Mouse (Mus musculus): ENCODE measurements at regions not wholly inside any gene's neighbourhood (a gene's known extent, or its start where the extent isn't known, plus 50 kb on each side); places are given as distances from the start of the nearest gene placed in this dataset.

DNA sequence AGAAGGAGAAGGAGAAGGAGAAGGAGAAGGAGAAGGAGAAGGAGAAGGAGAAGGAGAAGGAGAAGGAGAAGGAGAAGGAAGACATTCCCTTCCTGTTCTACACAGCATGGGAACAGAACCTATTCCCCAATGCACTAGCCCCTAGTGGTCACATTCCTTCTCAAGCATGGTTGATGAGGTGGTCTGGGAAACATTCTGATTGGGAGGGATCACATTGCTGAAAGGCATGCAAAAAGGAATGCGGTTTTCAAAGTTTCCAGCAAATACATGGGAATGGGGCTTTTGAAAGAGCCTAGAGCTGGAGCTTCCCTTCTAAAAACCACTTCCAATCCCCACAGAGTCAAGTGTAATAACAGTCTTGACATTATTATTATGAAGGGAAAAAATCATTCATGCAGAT, 197.5 kb downstream of the Efcab1 start:
- no peak for ATAC-seq
- H3K9me3 ChIP-seq (replicated peaks) = no peaks in the 10 kb centered on the region
- 59% methylated on average over 1 of the region's 1 CpGs for WGBS
- H3K27ac ChIP-seq = no peak overlapping the region
- no peaks in the 10 kb centered on the region for H3K27me3 ChIP-seq
- H3K4me1 ChIP-seq = no peaks in the 10 kb centered on the region
- no peak overlapping the region for H3K4me2 ChIP-seq
- H3K9ac ChIP-seq = no peak overlapping the region
- no peaks in the 10 kb centered on the region for H3K36me3 ChIP-seq (ENCODE audit: poor library complexity, severe bottlenecking)
- no peak overlapping the region for H3K4me3 ChIP-seq

DNA sequence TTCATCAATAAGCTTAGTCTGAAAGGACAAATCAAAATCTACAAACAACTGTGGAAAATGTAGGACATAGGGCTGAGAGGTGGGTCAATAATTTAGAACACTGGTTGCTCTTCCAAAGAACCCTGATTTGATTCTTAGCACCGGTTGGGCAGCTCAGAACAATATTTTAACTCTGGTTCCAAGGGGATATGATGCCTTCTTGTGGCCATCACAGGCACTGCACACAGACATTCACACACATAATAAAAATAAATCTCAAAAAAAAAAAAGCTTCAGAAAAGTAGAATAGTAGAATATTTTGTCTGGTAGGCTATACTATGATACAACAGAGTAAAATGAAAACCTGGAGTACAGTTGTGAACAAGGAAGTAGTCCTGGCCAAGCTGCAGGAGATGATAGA, 200.8 kb downstream of the Efcab1 start:
- Histone ChIP-seq H3K36me3 (ENCODE audit: poor library complexity, severe bottlenecking) (no peaks in the 10 kb centered on the region), H3K4me2 (no peak overlapping the region), H3K27ac (no peak overlapping the region), H3K9ac (no peak overlapping the region), H3K27me3 (no peaks in the 10 kb centered on the region), H3K9me3 (replicated peaks) (no peaks in the 10 kb centered on the region), H3K4me1 (no peaks in the 10 kb centered on the region), H3K4me3 (no peak overlapping the region)
- no peak for ATAC-seq
- WGBS = 84% methylated on average over 1 of the region's 1 CpGs

DNA sequence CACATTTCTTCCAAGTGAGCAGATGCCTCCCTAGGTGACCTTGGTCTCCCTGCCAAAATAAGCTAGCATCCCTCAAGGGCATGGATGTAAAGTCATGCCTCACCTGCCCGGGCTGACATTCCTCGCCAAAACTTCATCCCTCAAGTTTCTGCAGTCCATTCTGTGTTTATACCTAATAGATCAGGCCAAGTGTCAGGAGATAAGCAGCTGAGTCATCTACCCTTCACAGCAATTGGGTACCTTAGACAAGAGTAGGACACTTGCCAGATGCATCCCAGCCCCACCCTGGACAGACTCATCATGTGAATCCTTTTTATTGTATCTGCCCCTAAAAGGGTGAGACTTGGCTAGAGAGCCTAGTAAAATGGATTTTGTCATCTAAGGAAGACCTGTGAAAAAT, 204.1 kb upstream of the Gm21897 start:
- no peak overlapping the region for H3K4me3 ChIP-seq
- H3K4me2 ChIP-seq = no peak overlapping the region
- no peak overlapping the region for H3K9ac ChIP-seq
- H3K27me3 ChIP-seq = no peaks in the 10 kb centered on the region
- ATAC-seq = no peak
- 75% methylated on average over 2 of the region's 2 CpGs for WGBS
- H3K36me3 ChIP-seq (ENCODE audit: poor library complexity, severe bottlenecking) = no peaks in the 10 kb centered on the region
- no peak overlapping the region for H3K27ac ChIP-seq
- no peaks in the 10 kb centered on the region for H3K4me1 ChIP-seq
- H3K9me3 ChIP-seq (replicated peaks) = no peaks in the 10 kb centered on the region

DNA sequence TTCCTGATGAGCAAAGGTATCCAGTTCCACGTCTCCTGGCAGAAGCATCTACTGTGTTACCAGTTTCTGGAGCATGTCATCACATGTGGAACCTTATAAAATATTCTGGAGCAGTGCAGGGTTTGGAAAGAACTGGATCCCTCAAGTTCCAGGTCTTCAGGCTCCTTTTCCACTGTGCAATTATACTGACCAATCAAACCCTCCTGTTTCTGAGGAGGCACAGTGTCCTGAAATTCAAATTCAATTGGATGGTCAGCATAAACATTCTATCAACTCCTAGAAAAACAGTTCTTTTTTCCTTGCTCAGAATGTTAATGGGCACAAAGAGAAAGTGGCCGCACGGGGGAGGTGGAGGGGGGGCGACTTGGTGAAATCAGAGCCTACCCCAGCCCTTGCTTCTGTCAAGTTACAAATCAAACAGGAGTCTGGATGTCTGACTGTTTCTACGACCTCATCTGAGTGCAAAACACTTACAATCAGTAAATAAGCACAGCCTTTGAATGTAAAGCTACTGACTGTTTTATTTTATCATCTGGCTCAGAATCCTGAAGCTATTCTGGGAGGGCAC, 203.2 kb upstream of the Gm21897 start:
- no peaks in the 10 kb centered on the region for H3K9me3 ChIP-seq (replicated peaks)
- H3K4me3 ChIP-seq = no peak overlapping the region
- ATAC-seq = no peak
- H3K4me1 ChIP-seq = no peaks in the 10 kb centered on the region
- H3K4me2 ChIP-seq = no peak overlapping the region
- H3K27ac ChIP-seq = no peak overlapping the region
- H3K36me3 ChIP-seq (ENCODE audit: poor library complexity, severe bottlenecking) = no peaks in the 10 kb centered on the region
- H3K27me3 ChIP-seq = no peaks in the 10 kb centered on the region
- 38% methylated on average over 5 of the region's 5 CpGs for WGBS
- no peak overlapping the region for H3K9ac ChIP-seq

GRCm38 (mm10) chr16:15114574-15115230, 202.6 kb upstream of the Gm21897 start:
- Histone ChIP-seq H3K27me3 (no peaks in the 10 kb centered on the region), H3K4me3 (no peak overlapping the region), H3K4me2 (no peak overlapping the region), H3K9me3 (replicated peaks) (no peaks in the 10 kb centered on the region), H3K36me3 (ENCODE audit: poor library complexity, severe bottlenecking) (no peaks in the 10 kb centered on the region), H3K27ac (no peak overlapping the region), H3K9ac (no peak overlapping the region), H3K4me1 (no peaks in the 10 kb centered on the region)
- 79% methylated on average over 4 of the region's 4 CpGs for WGBS
- no peak for ATAC-seq

- Histone ChIP-seq H3K27me3 (no peaks in the 10 kb centered on the region), H3K4me2 (no peak overlapping the region), H3K36me3 (ENCODE audit: poor library complexity, severe bottlenecking) (no peaks in the 10 kb centered on the region), H3K9me3 (replicated peaks) (no peaks in the 10 kb centered on the region), H3K4me3 (no peak overlapping the region), H3K4me1 (no peaks in the 10 kb centered on the region), H3K9ac (no peak overlapping the region), H3K27ac (no peak overlapping the region)
- WGBS = 33% methylated on average over 2 of the region's 2 CpGs
- no peak for ATAC-seq
Measured at GRCm38 (mm10) chr16:15115386-15115785, 201.9 kb upstream of the Gm21897 start.

DNA sequence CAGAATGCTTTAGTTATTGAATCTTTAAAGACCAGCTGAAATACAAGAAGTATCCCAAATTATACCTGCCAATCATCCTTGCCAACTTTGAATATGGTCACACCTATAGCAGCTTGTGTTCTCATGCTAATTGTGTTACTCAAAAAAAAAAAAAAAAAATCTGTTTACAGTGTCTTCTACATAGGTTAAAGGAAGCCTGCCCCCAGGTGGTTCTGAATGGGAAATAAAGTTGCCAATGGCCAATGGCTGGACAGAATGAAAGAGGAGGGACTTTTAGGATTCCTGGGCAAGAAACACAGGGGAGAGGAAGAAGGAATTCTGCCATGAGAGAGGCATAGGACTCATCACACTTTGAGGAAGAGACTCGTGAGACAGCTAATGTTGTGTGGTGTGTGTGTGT, 197.5 kb upstream of the Gm21897 start:
- H3K27ac ChIP-seq = no peak overlapping the region
- no peak for ATAC-seq
- no peak overlapping the region for H3K4me3 ChIP-seq
- no peaks in the 10 kb centered on the region for H3K4me1 ChIP-seq
- WGBS = 93% methylated on average over 1 of the region's 1 CpGs
- no peak overlapping the region for H3K4me2 ChIP-seq
- H3K27me3 ChIP-seq = no peaks in the 10 kb centered on the region
- no peak overlapping the region for H3K9ac ChIP-seq
- no peaks in the 10 kb centered on the region for H3K36me3 ChIP-seq (ENCODE audit: poor library complexity, severe bottlenecking)
- H3K9me3 ChIP-seq (replicated peaks) = no peaks in the 10 kb centered on the region

- ATAC-seq = no peak
- WGBS = 88% methylated on average over 2 of the region's 2 CpGs
Measured at GRCm38 (mm10) chr16:15128996-15129395, 188.3 kb upstream of the Gm21897 start.

DNA sequence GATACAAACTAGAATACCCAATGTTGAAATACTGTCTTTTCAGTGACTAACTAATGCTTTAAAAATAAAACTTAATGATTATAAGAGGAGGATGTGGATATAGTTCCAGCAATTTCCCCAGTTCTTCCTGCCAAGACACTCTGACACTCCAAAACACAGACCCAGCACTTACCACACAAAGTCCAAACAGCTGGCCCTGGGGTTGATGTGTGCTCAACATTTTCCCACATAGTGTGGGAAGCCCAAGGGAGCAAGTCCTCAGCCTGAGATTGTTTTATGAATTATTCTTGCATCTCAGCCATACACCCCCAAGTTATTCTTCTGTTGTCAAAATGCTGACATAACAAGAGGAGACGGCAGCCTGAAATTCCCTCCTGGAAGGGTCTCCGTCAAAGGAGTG, 187.5 kb upstream of the Gm21897 start:
- Histone ChIP-seq H3K9me3 (replicated peaks) (no peaks in the 10 kb centered on the region), H3K4me1 (no peaks in the 10 kb centered on the region), H3K27me3 (no peaks in the 10 kb centered on the region), H3K27ac (no peak overlapping the region), H3K9ac (no peak overlapping the region), H3K36me3 (ENCODE audit: poor library complexity, severe bottlenecking) (no peaks in the 10 kb centered on the region), H3K4me2 (no peak overlapping the region), H3K4me3 (no peak overlapping the region)
- no peak for ATAC-seq
- WGBS = 87% methylated on average over 2 of the region's 2 CpGs

More at GRCm38 (mm10) chr16:15128996-15129395, 188.3 kb upstream of the Gm21897 start:
- no peak overlapping the region for H3K4me2 ChIP-seq
- no peaks in the 10 kb centered on the region for H3K4me1 ChIP-seq
- no peak overlapping the region for H3K4me3 ChIP-seq
- H3K27ac ChIP-seq = no peak overlapping the region
- H3K27me3 ChIP-seq = no peaks in the 10 kb centered on the region
- H3K9ac ChIP-seq = no peak overlapping the region
- H3K9me3 ChIP-seq (replicated peaks) = no peaks in the 10 kb centered on the region
- no peaks in the 10 kb centered on the region for H3K36me3 ChIP-seq (ENCODE audit: poor library complexity, severe bottlenecking)

GRCm38 (mm10) chr16:15157852-15158251, 159.4 kb upstream of the Gm21897 start:
- no peak overlapping the region for H3K4me2 ChIP-seq
- WGBS = 82% methylated on average over 2 of the region's 2 CpGs
- H3K4me1 ChIP-seq = no peaks in the 10 kb centered on the region
- no peak overlapping the region for H3K27ac ChIP-seq
- H3K36me3 ChIP-seq (ENCODE audit: poor library complexity, severe bottlenecking) = no peaks in the 10 kb centered on the region
- no peak for ATAC-seq
- H3K9ac ChIP-seq = no peak overlapping the region
- no peak overlapping the region for H3K4me3 ChIP-seq
- no peaks in the 10 kb centered on the region for H3K27me3 ChIP-seq
- H3K9me3 ChIP-seq (replicated peaks) = no peaks in the 10 kb centered on the region

DNA sequence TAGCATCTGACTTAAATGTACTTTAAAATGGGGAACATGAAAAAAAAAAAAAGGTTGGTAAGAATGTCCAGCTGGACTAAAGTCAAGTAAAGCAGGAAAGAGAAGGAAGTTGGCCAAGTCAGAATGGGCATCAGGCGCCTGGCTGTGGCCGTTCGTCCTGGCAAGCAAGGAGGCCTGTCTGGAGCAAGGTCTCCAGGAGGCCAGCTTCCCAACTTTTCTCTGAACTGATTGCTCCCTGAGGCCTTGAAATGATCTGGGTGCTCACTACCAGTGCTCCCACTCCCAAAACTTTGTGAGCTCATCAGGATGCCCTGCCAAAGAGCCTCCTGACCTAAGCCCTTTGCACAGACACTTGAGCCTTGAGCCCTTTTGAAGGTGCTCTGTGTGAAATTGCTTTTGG, 141.7 kb upstream of the Gm21897 start:
- Histone ChIP-seq H3K4me2 (no peak overlapping the region), H3K4me3 (no peak overlapping the region), H3K9ac (no peak overlapping the region), H3K9me3 (replicated peaks) (peaks cover 11% of the 10 kb centered on the region; the same call in 1 of the 2 replicates), H3K27ac (no peak overlapping the region), H3K36me3 (ENCODE audit: poor library complexity, severe bottlenecking) (no peaks in the 10 kb centered on the region), H3K27me3 (no peaks in the 10 kb centered on the region), H3K4me1 (no peaks in the 10 kb centered on the region)
- ATAC-seq = no peak
- WGBS = 91% methylated on average over 3 of the region's 3 CpGs

DNA sequence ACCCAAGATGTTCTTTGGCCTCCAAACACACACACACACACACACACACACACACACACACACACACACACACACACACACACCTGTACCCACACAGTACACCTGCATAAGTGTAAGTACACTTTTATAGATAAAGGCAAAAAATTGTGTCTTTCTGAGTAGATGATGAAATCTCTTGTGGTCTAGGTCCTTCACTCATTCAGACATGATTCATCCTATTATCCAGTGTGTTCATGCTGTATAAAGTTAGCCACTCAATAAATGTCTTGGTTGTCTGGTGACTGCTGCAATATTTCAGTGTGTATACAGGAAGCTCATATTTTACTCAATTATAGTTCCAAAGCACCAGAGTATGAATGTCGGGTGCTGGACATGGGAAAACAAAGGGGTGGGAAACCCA, 131.5 kb upstream of the Gm21897 start:
- H3K36me3 ChIP-seq (ENCODE audit: poor library complexity, severe bottlenecking) = no peaks in the 10 kb centered on the region
- H3K9ac ChIP-seq = no peak overlapping the region
- ATAC-seq = no peak
- H3K4me1 ChIP-seq = no peaks in the 10 kb centered on the region
- no peak overlapping the region for H3K27ac ChIP-seq
- no peaks in the 10 kb centered on the region for H3K27me3 ChIP-seq
- WGBS = 92% methylated on average over 1 of the region's 1 CpGs
- no peak overlapping the region for H3K4me3 ChIP-seq
- no peak overlapping the region for H3K4me2 ChIP-seq
- H3K9me3 ChIP-seq (replicated peaks) = peaks cover 11% of the 10 kb centered on the region; the same call in 1 of the 2 replicates
